Comparison of ENCODE assay signal across 10 mouse cellular contexts in genomic region chr14:56793243-56793642, GRCm38 (mm10). TPM values are rescaled to one million over a fixed set of nuclear protein-coding genes. Genes with fewer than 3 reads are reported as not detected.
A peak's percentile ranks its signal among the peaks of the same experiment; 100 is the strongest.
DNase-seq lines count a peak whose midpoint lies in the region; ATAC-seq lines count a peak whose summit lies in the region.
"Had no signal": no experiment of that assay in that cellular context is flagged by ENCODE, and none has a peak within 500 bp of the region (broad histone marks: within the 10 kb centered on the region; RNA-seq: fewer than 3 reads in every experiment).

No protein-coding gene starts in this region.

- H3K4me3 ChIP-seq in hindbrain, embryonic 11.5 days (ENCODE audit: low read depth, low read length), result no peak overlapping the region
- H3K4me3 ChIP-seq in hindbrain, embryonic 12.5 days, result no peak overlapping the region
- H3K4me3 ChIP-seq: embryonic facial prominence, embryonic 15.5 days; limb, embryonic 13.5 days had no signal

- WGBS in hindbrain, embryonic 11.5 days, result 44% methylated on average over 2 of the region's 2 CpGs
- 51% methylated on average over 2 of the region's 2 CpGs for WGBS in hindbrain, embryonic 12.5 days

- DNase-seq in hindbrain, embryonic 11.5 days (ENCODE audit: low spot score), result peak; percentile 69
- peak; percentile 67 for DNase-seq in A20 (ENCODE audit: low read depth, low spot score)
- DNase-seq in NIH3T3 (ENCODE audit: low read depth), result peak; percentile 75
- peak; percentile 31 for DNase-seq in embryo, embryonic 11.5 days (ENCODE audit: low read depth, low spot score)
- peak; percentile 69 to 75 for DNase-seq in kidney, postnatal 4 days
- DNase-seq in retina, postnatal 1 day, result peak; percentile 76

- no peaks in the 10 kb centered on the region for H3K27me3 ChIP-seq in hindbrain, embryonic 11.5 days (ENCODE audit: control insufficient read depth, insufficient read depth, low read length)
- H3K27me3 ChIP-seq in hindbrain, embryonic 12.5 days, result no peaks in the 10 kb centered on the region
- H3K27me3 ChIP-seq: embryonic facial prominence, embryonic 15.5 days; limb, embryonic 13.5 days had no signal

- no peak overlapping the region for H3K9ac ChIP-seq in hindbrain, embryonic 11.5 days (ENCODE audit: low read depth, low read length)
- H3K9ac ChIP-seq in hindbrain, embryonic 12.5 days, result no peak overlapping the region
- H3K9ac ChIP-seq: embryonic facial prominence, embryonic 15.5 days; limb, embryonic 13.5 days had no signal

- H3K4me2 ChIP-seq in hindbrain, embryonic 11.5 days (replicated peaks; ENCODE audit: low read depth, low read length), result no peak overlapping the region
- H3K4me2 ChIP-seq in hindbrain, embryonic 12.5 days (replicated peaks), result no peak overlapping the region
- H3K4me2 ChIP-seq: embryonic facial prominence, embryonic 15.5 days; limb, embryonic 13.5 days had no signal

- H3K9me3 ChIP-seq in hindbrain, embryonic 11.5 days (ENCODE audit: control insufficient read depth, low read length), result no peaks in the 10 kb centered on the region
- no peaks in the 10 kb centered on the region for H3K9me3 ChIP-seq in hindbrain, embryonic 12.5 days (replicated peaks)
- H3K9me3 ChIP-seq: embryonic facial prominence, embryonic 15.5 days; limb, embryonic 13.5 days had no signal

- H3K27ac ChIP-seq in hindbrain, embryonic 11.5 days (ENCODE audit: low read depth, low read length), result no peak overlapping the region
- no peak overlapping the region for H3K27ac ChIP-seq in hindbrain, embryonic 12.5 days
- H3K27ac ChIP-seq: embryonic facial prominence, embryonic 15.5 days; limb, embryonic 13.5 days had no signal

- H3K36me3 ChIP-seq in hindbrain, embryonic 11.5 days (ENCODE audit: control insufficient read depth, insufficient read depth, low read length), result peaks cover 6% of the 10 kb centered on the region; the same call in 1 of the 2 replicates
- peaks cover 53% of the 10 kb centered on the region for H3K36me3 ChIP-seq in hindbrain, embryonic 12.5 days

- no peaks in the 10 kb centered on the region for H3K4me1 ChIP-seq in hindbrain, embryonic 11.5 days (replicated peaks; ENCODE audit: control insufficient read depth, insufficient read depth, low read length)
- H3K4me1 ChIP-seq in hindbrain, embryonic 12.5 days, result no peaks in the 10 kb centered on the region
- H3K4me1 ChIP-seq: embryonic facial prominence, embryonic 15.5 days; limb, embryonic 13.5 days had no signal

- no peak for ATAC-seq in hindbrain, embryonic 11.5 days (ENCODE audit: low FRiP score)
- ATAC-seq in hindbrain, embryonic 12.5 days (ENCODE audit: low FRiP score), result no peak
- no peak for ATAC-seq in monocyte, adult 5-6 weeks (replicated peaks; ENCODE audit: insufficient number of reproducible peaks, low FRiP score, low TSS enrichment, poor library complexity, severe bottlenecking)

RNA-seq across cellular contexts. Expression of gene Pspc1, which starts 15.1 kb away (rescaled TPM):
- polyA plus RNA-seq in hindbrain, embryonic 11.5 days (2014; fragmentation: Nextera tagmentation; extraction: Ambion mirVana), result 62.0 and 62.4 TPM in 2 replicates
- 46.2 and 53.9 TPM in 2 replicates for polyA plus RNA-seq in hindbrain, embryonic 12.5 days (2016; fragmentation: Nextera tagmentation; extraction: Ambion mirVana)
- total RNA-seq in monocyte, adult 5-6 weeks (2017), result 62.4 to 138 TPM (median 119 TPM) in 3 replicates

RNA-seq across cellular contexts. Expression of gene Zmym5, which starts 18.3 kb away (rescaled TPM):
- 23.5 and 29.4 TPM in 2 replicates for polyA plus RNA-seq in hindbrain, embryonic 11.5 days (2014; fragmentation: Nextera tagmentation; extraction: Ambion mirVana)
- polyA plus RNA-seq in hindbrain, embryonic 12.5 days (2016; fragmentation: Nextera tagmentation; extraction: Ambion mirVana), result 35.5 and 35.8 TPM in 2 replicates
- 36.4 to 50.8 TPM (median 44.7 TPM) in 3 replicates for total RNA-seq in monocyte, adult 5-6 weeks (2017)
